Mouse (Mus musculus) heart, postnatal 0 days (tissue): ENCODE measurements around the gene Cttnbp2. TPM values are rescaled to one million over a fixed set of nuclear protein-coding genes. Genes with fewer than 3 reads are reported as not detected.

Source experiments
- ATAC-seq: fragments of 200-750 bp; cut with Nextera tagmentation; 2 replicates; pipeline ENCODE4 v1.8.0; 2017; ENCODE audit warnings: low read depth, moderate number of reproducible peaks, moderate library complexity; ENCODE audit not compliant: insufficient read depth
- DNase-seq: peaks from one replicate; pipeline ENCODE4 v3.0.0-alpha.2; 2016; ENCODE audit warnings: low spot score
- H3K27ac ChIP-seq: fragments of 300-500 bp; sonication (generic); 2 replicates; pipeline ENCODE4 v1.5.1; 2014; ENCODE audit warnings: low read depth, mild to moderate bottlenecking
- H3K27me3 ChIP-seq: fragments of 300-500 bp; sonication (generic); 2 replicates; pipeline ENCODE4 v1.6.1; 2014; ENCODE audit warnings: low read length, mixed read lengths; ENCODE audit not compliant: control insufficient read depth, insufficient read depth
- H3K36me3 ChIP-seq: fragments of 300-500 bp; sonication (generic); replicated peaks from 2 replicates; pipeline ENCODE4 v1.6.1; 2014; ENCODE audit warnings: low read length, mixed read lengths; ENCODE audit not compliant: control insufficient read depth, insufficient read depth
- H3K4me1 ChIP-seq: fragments of 300-500 bp; sonication (generic); 2 replicates; pipeline ENCODE4 v1.6.1; 2014; ENCODE audit warnings: antibody characterized with exemption; ENCODE audit not compliant: control insufficient read depth, insufficient read depth
- H3K4me2 ChIP-seq: fragments of 300-500 bp; sonication (generic); 2 replicates; pipeline ENCODE4 v1.6.1; 2014; ENCODE audit warnings: low read depth, mild to moderate bottlenecking, low read length, moderate library complexity
- H3K4me3 ChIP-seq: fragments of 300-500 bp; sonication (generic); 2 replicates; pipeline ENCODE4 v1.5.1; 2014; ENCODE audit warnings: low read depth, low read length
- H3K9ac ChIP-seq: fragments of 300-500 bp; sonication (generic); replicated peaks from 2 replicates; pipeline ENCODE4 v1.6.1; 2014; ENCODE audit warnings: low read depth, low read length, mixed read lengths
- H3K9me3 ChIP-seq: fragments of 300-500 bp; sonication (generic); replicated peaks from 2 replicates; pipeline ENCODE4 v1.6.1; 2016; ENCODE audit warnings: low read length; ENCODE audit not compliant: control insufficient read depth
- CTCF ChIP-seq: IDR thresholded peaks from 2 replicates; pipeline ENCODE4 v1.5.1; 2016; ENCODE audit warnings: antibody characterized with exemption, control low read depth, low read depth
- EP300 ChIP-seq: IDR thresholded peaks from 2 replicates; pipeline ENCODE4 v1.6.1; 2016; ENCODE audit warnings: antibody characterized with exemption, low read depth
- WGBS: fragments of 180-500 bp; shearing (Covaris S2); extraction: QIAGEN DNeasy Blood & Tissue Kit; methylation state at CpG from one replicate; pipeline ENCODE4 v1.1.7; 2014; 5-methylcytosine and 5-hydroxymethylcytosine counted together
- polyA plus RNA-seq: library from polyadenylated mRNA; unstranded; fragments of >200 nt; fragmentation: Nextera tagmentation; extraction: Ambion mirVana; gene quantifications from 2 replicates; pipeline ENCODE4 v1.2.1, GENCODE M21; 2015
- total RNA-seq: library from RNA; depleted of rRNA; stranded (reverse); fragments of >200 nt; gene quantifications from 2 replicates; pipeline ENCODE4 v1.2.3, GENCODE M21; 2014; ENCODE audit warnings: low replicate concordance

The Cttnbp2 gene
- total and polyA plus RNA-seq, 2 experiments from 2014 or later: 0.69 to 2.3 TPM

GRCm38 (mm10) chr6:18465626-18466025 lies 49.0 kb downstream of the Cttnbp2 start:
- Histone ChIP-seq H3K4me2 (no peak overlapping the region), H3K4me3 (no peak overlapping the region), H3K9ac (no peak overlapping the region), H3K36me3 (no peaks in the 10 kb centered on the region), H3K27ac (no peak overlapping the region), H3K27me3 (no peaks in the 10 kb centered on the region), H3K9me3 (no peaks in the 10 kb centered on the region), H3K4me1 (no peaks in the 10 kb centered on the region)
- DNase-seq (no peak), ATAC-seq (no peak)
- WGBS: 84% methylated on average over 10 of the region's 10 CpGs
- no peak for TF ChIP-seq CTCF
- no peak for TF ChIP-seq EP300

DNA sequence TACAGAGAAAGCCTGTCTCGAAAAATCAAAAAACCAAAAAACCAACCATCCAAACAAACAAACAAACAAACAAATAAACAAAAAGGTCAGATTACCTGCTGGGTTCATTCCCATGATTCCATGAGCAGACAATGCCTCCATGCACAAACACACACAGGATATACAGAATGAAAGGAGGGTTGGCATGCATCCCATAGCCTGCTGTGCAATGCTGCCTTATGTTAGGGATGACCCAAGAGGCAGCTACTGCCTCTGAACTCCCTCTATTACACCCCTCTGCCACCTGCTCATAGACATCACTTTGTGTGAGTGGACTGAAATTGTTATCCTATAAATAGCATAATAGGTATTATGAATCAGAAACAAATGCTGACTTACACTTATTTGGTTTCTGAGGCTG lies 55.0 kb downstream of the Cttnbp2 start:
- H3K9ac ChIP-seq: no peak overlapping the region
- TF ChIP-seq EP300: no peak
- TF ChIP-seq CTCF: no peak
- no peak overlapping the region for H3K27ac ChIP-seq
- WGBS: 59% methylated on average over 1 of the region's 1 CpGs
- no peaks in the 10 kb centered on the region for H3K27me3 ChIP-seq
- DNase-seq (no peak), ATAC-seq (no peak)
- no peaks in the 10 kb centered on the region for H3K4me1 ChIP-seq
- H3K36me3 ChIP-seq: no peaks in the 10 kb centered on the region
- no peak overlapping the region for H3K4me3 ChIP-seq
- no peaks in the 10 kb centered on the region; the same call in 1 of the 2 replicates for H3K9me3 ChIP-seq
- no peak overlapping the region for H3K4me2 ChIP-seq

DNA sequence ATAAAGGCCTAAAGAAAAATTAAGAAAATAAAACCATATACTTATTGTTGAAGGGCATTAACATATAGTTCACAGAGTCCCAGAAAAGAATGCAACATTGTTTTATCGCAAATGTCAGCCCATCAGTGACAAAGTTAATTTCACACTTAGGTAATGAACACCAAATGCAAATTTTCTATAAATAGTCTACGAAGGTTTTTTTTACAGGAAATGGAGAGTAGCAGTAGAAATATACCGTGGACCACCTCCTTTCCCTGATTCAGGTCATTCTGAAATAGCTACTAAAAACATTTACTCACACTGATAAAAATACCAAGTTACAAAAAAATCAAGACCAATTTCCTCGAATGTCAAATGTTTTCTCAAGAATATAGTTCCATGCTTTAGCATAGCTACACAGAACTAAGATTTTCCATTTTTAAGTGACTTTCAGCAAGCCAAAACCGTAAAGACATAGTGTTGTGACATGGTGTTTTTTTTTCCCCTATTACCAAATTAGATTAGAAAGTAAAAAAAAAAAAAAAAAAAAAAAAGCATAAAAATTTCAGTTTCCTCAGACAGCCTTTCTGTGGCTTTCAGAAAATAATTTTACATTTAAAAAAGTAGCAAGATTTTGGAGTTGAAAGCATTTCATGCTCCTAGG lies 64.0 kb downstream of the Cttnbp2 start:
- TF ChIP-seq CTCF: no peak
- no peak for TF ChIP-seq EP300
- Histone ChIP-seq H3K27me3 (no peaks in the 10 kb centered on the region), H3K4me1 (no peaks in the 10 kb centered on the region), H3K36me3 (no peaks in the 10 kb centered on the region), H3K4me3 (no peak overlapping the region), H3K9me3 (no peaks in the 10 kb centered on the region), H3K4me2 (no peak overlapping the region), H3K27ac (no peak overlapping the region), H3K9ac (no peak overlapping the region)
- DNase-seq: no peak
- WGBS: 45% methylated on average over 5 of the region's 5 CpGs
- ATAC-seq: no peak

- no peak for DNase-seq
- no peaks in the 10 kb centered on the region for H3K9me3 ChIP-seq
- 68% methylated on average over 5 of the region's 5 CpGs for WGBS
- H3K4me1 ChIP-seq: no peaks in the 10 kb centered on the region
- H3K4me3 ChIP-seq: no peak overlapping the region
- H3K27ac ChIP-seq: no peak overlapping the region
- no peak for ATAC-seq
- TF ChIP-seq CTCF (no peak), EP300 (no peak)
- H3K27me3 ChIP-seq: no peaks in the 10 kb centered on the region
- H3K4me2 ChIP-seq: no peak overlapping the region
- no peaks in the 10 kb centered on the region for H3K36me3 ChIP-seq
- H3K9ac ChIP-seq: no peak overlapping the region
Observed at GRCm38 (mm10) chr6:18448078-18448477, 66.6 kb downstream of the Cttnbp2 start.

DNA sequence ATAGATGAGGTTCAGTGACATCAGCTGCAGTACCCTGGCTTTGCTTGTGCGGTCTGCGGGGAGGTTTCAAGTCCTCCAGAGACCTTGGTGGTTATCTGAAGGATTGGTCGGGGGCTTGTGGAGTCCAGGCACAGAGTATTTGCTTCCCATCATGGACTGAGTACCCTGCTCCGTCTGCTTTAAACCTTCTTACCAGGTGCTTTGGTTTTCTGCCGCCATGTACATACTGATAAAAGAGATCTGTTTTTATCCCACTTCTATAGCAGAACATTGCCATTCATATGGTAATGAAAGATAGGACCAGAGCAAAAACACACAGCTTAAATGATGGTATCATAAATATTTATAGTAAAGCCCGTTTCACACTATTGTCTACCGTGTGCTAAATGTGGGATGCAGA lies 67.7 kb downstream of the Cttnbp2 start:
- no peaks in the 10 kb centered on the region for H3K9me3 ChIP-seq
- 73% methylated on average over 7 of the region's 7 CpGs for WGBS
- no peak for ATAC-seq

DNA sequence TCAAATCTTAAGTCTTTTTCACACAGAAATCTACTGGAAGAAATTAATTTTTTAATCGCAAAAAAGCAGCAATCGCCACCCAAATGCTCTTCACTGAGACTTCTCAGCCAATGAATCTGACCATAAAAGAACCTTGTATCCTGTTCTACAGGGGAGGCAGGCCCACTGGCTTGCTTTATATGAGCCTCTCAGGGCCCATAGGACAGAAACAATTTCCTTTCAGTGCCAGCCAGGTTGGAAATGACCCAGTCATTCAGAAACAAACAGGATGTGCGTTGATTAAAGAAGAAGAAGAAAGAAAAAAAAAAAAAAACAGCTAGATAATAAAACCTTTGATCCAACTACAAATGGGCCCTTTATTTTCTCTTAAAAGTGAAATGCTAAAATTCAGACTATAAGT lies 68.3 kb downstream of the Cttnbp2 start:
- Histone ChIP-seq H3K9me3 (no peaks in the 10 kb centered on the region), H3K27me3 (no peaks in the 10 kb centered on the region), H3K4me3 (no peak overlapping the region), H3K4me2 (no peak overlapping the region), H3K4me1 (no peaks in the 10 kb centered on the region), H3K27ac (no peak overlapping the region), H3K36me3 (no peaks in the 10 kb centered on the region), H3K9ac (no peak overlapping the region)
- TF ChIP-seq EP300 (no peak), CTCF (no peak)
- DNase-seq (no peak), ATAC-seq (no peak)
- WGBS: 79% methylated on average over 3 of the region's 3 CpGs

More for the DNA sequence above, 67.7 kb downstream of the Cttnbp2 start:
- no peak overlapping the region for H3K4me2 ChIP-seq
- DNase-seq: no peak
- H3K9ac ChIP-seq: no peak overlapping the region
- no peak overlapping the region for H3K27ac ChIP-seq
- no peak for TF ChIP-seq CTCF
- TF ChIP-seq EP300: no peak
- H3K36me3 ChIP-seq: no peaks in the 10 kb centered on the region
- H3K4me3 ChIP-seq: no peak overlapping the region
- no peaks in the 10 kb centered on the region for H3K27me3 ChIP-seq
- H3K4me1 ChIP-seq: no peaks in the 10 kb centered on the region
